Mouse (Mus musculus): ENCODE results near the gene Ubac2.

GRCm38 (mm10) chr14:122032045-122032444 lies 153.6 kb downstream of the Ubac2 start:
- TF ChIP-seq CTCF (IDR thresholded peaks at IDR 0.05; ENCODE audit: low read depth) (no peak), EP300 (optimal IDR thresholded peaks at IDR 0.05) (no peak)
